Mouse (Mus musculus): ENCODE measurements around the gene Rhox1.

GRCm38 (mm10) chrX:37191744-37192379 is 30.2 kb downstream of the Rhox1 start:
- TF ChIP-seq CTCF (conservative IDR thresholded peaks at IDR 0.05; ENCODE audit: insufficient read depth, insufficient read length, low read depth, low read length) (no peak), POLR2A (IDR thresholded peaks at IDR 0.05; ENCODE audit: low read depth, low read length) (no peak)
